Mouse (Mus musculus): Measurements from ENCODE around the gene Myo19. TPM values are rescaled to one million over a fixed set of nuclear protein-coding genes. Genes with fewer than 3 reads are reported as not detected.

The Myo19 gene
- total RNA-seq, 1 experiment from 2014 or later = 13.6 TPM

- DNase-seq = no peak
Observed at GRCm38 (mm10) chr11:84945841-84946240, 65.9 kb downstream of the Myo19 start.

DNA sequence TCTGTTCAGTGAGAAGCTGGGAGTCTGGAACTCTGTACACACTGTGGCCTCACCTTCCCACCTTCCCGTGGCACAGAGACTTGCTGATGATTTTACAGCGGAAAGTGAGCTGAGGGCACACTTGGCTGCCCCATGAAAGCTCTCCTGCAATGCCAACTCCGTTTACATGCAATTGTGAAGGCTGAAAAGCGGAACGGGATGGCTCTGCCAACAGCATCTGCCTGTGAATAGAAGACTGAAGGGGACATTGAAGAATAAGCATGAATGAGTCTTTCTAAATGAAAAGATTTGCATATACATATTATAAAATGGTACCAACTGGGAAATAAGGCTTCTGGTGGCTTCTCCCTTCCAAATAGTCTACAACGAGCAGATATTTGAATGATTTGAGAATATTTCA, 67.3 kb downstream of the Myo19 start:
- no peak for DNase-seq

DNA sequence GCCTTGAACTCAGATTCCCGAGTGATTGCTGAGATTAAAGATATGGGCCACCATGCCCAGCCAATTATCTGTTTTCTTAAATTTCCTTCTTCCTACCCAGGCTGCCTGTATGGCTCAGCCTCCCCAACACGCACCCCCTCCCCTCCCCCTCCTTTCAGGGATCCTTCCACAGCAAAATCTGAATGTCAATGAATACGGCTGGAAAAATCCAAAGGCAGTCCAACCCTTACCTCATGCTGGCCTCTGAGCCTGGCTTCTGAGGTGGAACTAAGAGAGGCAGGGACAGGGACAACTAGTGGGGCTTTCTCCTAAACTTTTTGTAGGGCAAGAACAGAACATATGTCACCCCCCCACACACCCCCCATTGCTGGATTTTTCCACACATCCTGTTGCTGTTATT, 68.2 kb downstream of the Myo19 start:
- no peak for DNase-seq

- DNase-seq = no peak
Observed at GRCm38 (mm10) chr11:84948526-84948925, 68.6 kb downstream of the Myo19 start.

- no peak for DNase-seq
Observed at GRCm38 (mm10) chr11:84952611-84953010, 72.7 kb downstream of the Myo19 start.

DNA sequence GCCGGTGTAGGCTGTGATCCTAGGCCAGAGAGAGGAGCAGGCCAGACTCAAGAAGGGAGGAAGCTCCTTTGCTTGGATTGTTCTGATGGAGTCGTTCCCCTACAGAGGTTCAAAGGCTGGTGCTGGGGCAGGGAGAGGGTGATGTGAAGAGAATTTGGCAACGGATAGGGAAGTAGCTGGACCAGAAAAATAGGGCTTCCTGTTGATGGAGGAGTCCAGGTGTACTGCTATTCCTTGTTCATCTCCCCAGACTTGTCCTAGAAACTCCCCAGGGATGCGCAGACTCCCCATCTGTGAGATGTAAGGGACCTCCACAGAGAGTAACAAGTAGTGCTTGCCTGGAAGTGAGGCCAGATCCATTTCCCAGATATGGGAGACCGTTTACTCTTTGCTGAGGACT, 76.5 kb downstream of the Myo19 start:
- no peak for DNase-seq

- no peak for DNase-seq
Observed at GRCm38 (mm10) chr11:84957171-84957570, 77.2 kb downstream of the Myo19 start.

DNA sequence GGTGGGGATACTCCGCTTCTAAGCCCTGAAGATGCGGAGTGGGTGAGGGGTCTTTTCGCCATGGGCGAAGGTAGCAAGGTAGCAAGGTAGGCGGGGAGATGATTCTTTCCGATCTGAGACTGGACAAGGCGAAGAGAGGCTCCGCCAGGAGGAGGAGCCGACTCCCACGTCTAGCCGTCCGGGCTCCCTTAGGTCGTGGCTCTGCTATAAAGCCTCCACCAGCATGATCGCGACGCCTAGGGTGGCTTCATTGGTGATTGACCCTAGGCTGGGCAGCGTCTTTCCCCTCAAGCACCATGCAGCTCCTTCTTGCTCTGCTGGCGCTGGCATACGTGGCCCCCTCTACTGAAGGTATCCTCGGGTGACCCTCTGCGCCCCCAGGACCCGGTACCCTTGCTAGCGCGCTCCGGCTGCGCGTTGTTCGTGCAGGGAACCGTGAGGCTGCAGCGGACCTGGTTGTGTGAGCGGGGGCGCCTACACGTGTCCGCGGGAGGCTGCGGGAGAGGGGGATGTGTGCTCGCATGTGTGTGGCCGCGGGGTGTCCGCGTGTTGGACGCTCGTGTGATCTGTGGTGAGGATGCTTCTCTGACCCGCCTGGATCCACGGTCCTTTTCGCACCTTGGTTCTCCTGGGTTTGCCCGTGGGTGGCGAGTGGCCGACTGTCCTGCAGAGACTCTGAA, 77.8 kb downstream of the Myo19 start, which contains the start of gene Car4:
Gene Car4, plus strand, starts transcription at position 196 of the 680 bp plus-strand sequence.
- DNase-seq = no peak

DNA sequence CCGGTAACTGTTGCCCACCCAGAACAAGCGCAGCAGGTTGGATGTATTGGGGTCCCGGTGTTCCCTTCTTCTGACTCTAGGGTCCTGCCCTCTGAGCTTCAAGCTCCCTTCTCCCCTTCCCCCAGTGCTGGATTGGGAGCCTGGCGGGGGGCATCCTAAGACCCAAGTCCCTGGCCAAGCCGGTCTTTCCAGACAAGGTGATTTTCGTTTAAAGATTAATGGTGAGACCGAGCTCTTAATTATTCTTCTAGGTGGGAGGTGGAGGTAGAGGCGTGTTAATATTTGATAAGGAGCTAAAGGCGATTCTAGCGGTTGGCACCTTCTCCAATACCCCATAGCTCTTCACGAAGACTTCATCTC, 78.3 kb downstream of the Myo19 start:
- no peak for DNase-seq

- DNase-seq = no peak
Observed at GRCm38 (mm10) chr11:84959181-84959580, 79.2 kb downstream of the Myo19 start.

GRCm38 (mm10) chr11:84959701-84960181, 79.8 kb downstream of the Myo19 start:
- DNase-seq = peak; percentile 50

DNA sequence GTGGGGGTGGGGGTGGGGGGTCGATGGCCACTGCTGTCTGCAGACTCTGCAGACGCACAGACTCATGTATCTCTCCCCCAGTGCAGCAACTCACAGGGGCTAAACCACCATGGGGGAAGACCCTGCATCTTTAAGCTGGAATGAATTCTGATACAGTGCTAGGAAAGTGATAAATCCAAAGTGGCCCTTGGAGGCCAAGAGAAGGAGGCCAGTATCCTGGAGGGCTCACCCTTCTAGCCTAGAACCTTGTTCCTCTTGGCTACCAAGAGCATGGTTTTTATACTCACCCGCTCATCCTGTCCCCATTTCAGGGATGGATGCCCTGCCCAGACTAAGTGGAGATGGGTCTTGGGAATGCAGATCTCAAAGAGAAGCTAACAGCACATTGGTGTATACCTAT, 80.3 kb downstream of the Myo19 start:
- DNase-seq = no peak

DNA sequence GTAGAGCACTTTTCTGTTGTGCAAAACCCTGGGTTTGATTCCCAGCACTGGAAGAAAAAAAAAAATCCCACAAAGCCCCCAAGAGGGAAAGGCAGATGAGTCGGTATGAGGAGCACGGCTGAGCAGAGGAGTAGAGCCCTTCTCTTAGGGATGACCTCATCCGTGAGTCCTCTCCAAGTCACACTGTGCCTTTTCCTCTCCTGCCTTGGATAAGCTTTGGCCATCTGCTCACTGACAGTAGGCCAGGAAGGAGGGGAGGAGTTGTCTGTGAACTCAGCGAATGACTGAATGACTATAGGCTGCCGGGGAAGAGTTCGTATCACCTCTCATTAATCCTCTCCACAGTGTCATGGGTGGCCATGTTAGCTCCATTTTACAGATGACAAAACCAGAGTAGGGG, 80.8 kb downstream of the Myo19 start:
- no peak for DNase-seq

Small RNA genes lying within 50 kb of the gene (microRNA-seq; reads per million reads assigned to microRNA genes)
- 0 reads per million in 2 experiments for gene Gm23564

Other genes starting within 250 kb of the Myo19 start
- gene Mrm1, start 60.6 kb upstream of the Myo19 start, total RNA-seq (2021) = 14.0 and 18.1 TPM in 2 replicates
- 49.4 and 49.8 TPM in 2 replicates for gene Dhrs11, start 51.2 kb upstream of the Myo19 start, total RNA-seq (2021)
- gene Ggnbp2, start 9.3 kb upstream of the Myo19 start, total RNA-seq (2021) = 74.2 and 77.0 TPM in 2 replicates
- gene Pigw, start 137 bp downstream of the Myo19 start, total RNA-seq (2021) = 8.9 and 9.2 TPM in 2 replicates
- gene Znhit3, start 36.2 kb downstream of the Myo19 start, total RNA-seq (2021) = 10.7 and 12.0 TPM in 2 replicates
- gene Car4, start 77.6 kb downstream of the Myo19 start, total RNA-seq (2021) = 44.1 and 70.3 TPM in 2 replicates

All from adrenal gland, postnatal 14 days (tissue).